Mouse (Mus musculus) liver, postnatal 0 days (tissue): Measurements from ENCODE around the gene Tomm20l. TPM values are rescaled to one million over a fixed set of nuclear protein-coding genes. Genes with fewer than 3 reads are reported as not detected.

Experiments used
- ATAC-seq: fragments of 200-750 bp; cut with Nextera tagmentation; 2 replicates; pipeline ENCODE4 v1.8.0; 2017; ENCODE audit warnings: mild to moderate bottlenecking, moderate library complexity
- DNase-seq: peaks from one replicate; pipeline ENCODE4 v3.0.0-alpha.2; 2016
- H3K27ac ChIP-seq: fragments of 300-500 bp; sonication (generic); 2 replicates; pipeline ENCODE4 v1.5.1; 2014; ENCODE audit warnings: antibody characterized with exemption, moderate library complexity, mild to moderate bottlenecking, low read depth
- H3K27me3 ChIP-seq: fragments of 300-500 bp; sonication (generic); 2 replicates; pipeline ENCODE4 v1.6.1; 2014; ENCODE audit warnings: low read length, control low read depth, mixed read lengths; ENCODE audit not compliant: insufficient read depth
- H3K36me3 ChIP-seq: fragments of 300-500 bp; sonication (generic); replicated peaks from 2 replicates; pipeline ENCODE4 v1.6.1; 2014; ENCODE audit warnings: mild to moderate bottlenecking, control low read depth, low read length, moderate library complexity, mixed read lengths; ENCODE audit not compliant: insufficient read depth
- H3K4me1 ChIP-seq: fragments of 300-500 bp; sonication (generic); 2 replicates; pipeline ENCODE4 v1.6.1; 2014; ENCODE audit warnings: antibody characterized with exemption, mild to moderate bottlenecking, control low read depth; ENCODE audit not compliant: insufficient read depth
- H3K4me2 ChIP-seq: fragments of 300-500 bp; sonication (generic); 2 replicates; pipeline ENCODE4 v1.6.1; 2014; ENCODE audit warnings: low read depth, mild to moderate bottlenecking, low read length, moderate library complexity, mixed read lengths
- H3K4me3 ChIP-seq: fragments of 300-500 bp; sonication (generic); 2 replicates; pipeline ENCODE4 v1.5.1; 2014; ENCODE audit warnings: low read depth, low read length
- H3K9ac ChIP-seq: fragments of 300-500 bp; sonication (generic); replicated peaks from 2 replicates; pipeline ENCODE4 v1.6.1; 2014; ENCODE audit warnings: mild to moderate bottlenecking, moderate library complexity
- H3K9me3 ChIP-seq: fragments of 300-500 bp; sonication (generic); 2 replicates; pipeline ENCODE4 v1.6.1; 2016; ENCODE audit warnings: mild to moderate bottlenecking, control low read depth, low read length, mixed read lengths
- CTCF ChIP-seq: sonication (generic); IDR thresholded peaks from 2 replicates; pipeline ENCODE4 v1.5.1; 2016; ENCODE audit warnings: antibody characterized with exemption, low read depth
- EP300 ChIP-seq: IDR thresholded peaks from 2 replicates; pipeline ENCODE4 v1.6.1; 2016; ENCODE audit warnings: antibody characterized with exemption, low read depth, mild to moderate bottlenecking
- WGBS: fragments of 180-500 bp; shearing (Covaris S2); extraction: QIAGEN DNeasy Blood & Tissue Kit; methylation state at CpG from one replicate; pipeline ENCODE4 v1.1.7; 2014; ENCODE audit not compliant: insufficient replicate concordance; 5-methylcytosine and 5-hydroxymethylcytosine counted together
- polyA plus RNA-seq: library from polyadenylated mRNA; unstranded; fragments of >200 nt; fragmentation: Nextera tagmentation; extraction: Ambion mirVana; gene quantifications from 2 replicates; pipeline ENCODE4 v1.2.1, GENCODE M21; 2015

The Tomm20l gene
- polyA plus RNA-seq, 1 experiment from 2014 or later, result not detected

- DNase-seq, result no peak
- Histone ChIP-seq H3K36me3 (peaks cover 29% of the 10 kb centered on the region), H3K27me3 (no peaks in the 10 kb centered on the region), H3K9me3 (no peaks in the 10 kb centered on the region), H3K27ac (no peak overlapping the region), H3K4me3 (no peak overlapping the region), H3K4me1 (no peaks in the 10 kb centered on the region), H3K4me2 (no peak overlapping the region), H3K9ac (no peak overlapping the region)
- WGBS, result 65% methylated on average over 1 of the region's 1 CpGs
- ATAC-seq, result no peak
- TF ChIP-seq EP300, result no peak
- TF ChIP-seq CTCF, result no peak
These were observed 58.7 kb downstream of the Tomm20l start for GRCm38 (mm10) chr12:71169911-71170310.

Other genes starting within 250 kb of the Tomm20l start
- gene Actr10, start 173.6 kb upstream of the Tomm20l start, polyA plus RNA-seq, result 108 and 109 TPM in 2 replicates
- 288 and 297 TPM in 2 replicates for gene Psma3, start 136.8 kb upstream of the Tomm20l start, polyA plus RNA-seq
- gene Arid4a, start 95.4 kb upstream of the Tomm20l start, polyA plus RNA-seq, result 19.3 and 20.6 TPM in 2 replicates
- 58.2 and 61.9 TPM in 2 replicates for gene Timm9, start 25.3 kb downstream of the Tomm20l start, polyA plus RNA-seq
- 2.2 and 2.4 TPM in 2 replicates for gene 2700049A03Rik, start 25.4 kb downstream of the Tomm20l start, polyA plus RNA-seq
- 0.36 and 0.51 TPM in 2 replicates for gene Dact1, start 198.5 kb downstream of the Tomm20l start, polyA plus RNA-seq